8 mouse cellular contexts compared by ENCODE assay signal in genomic region chr17:35705836-35706235, GRCm38 (mm10). TPM values are rescaled to one million over a fixed set of nuclear protein-coding genes. Genes with fewer than 3 reads are reported as not detected.
DNase-seq lines count a peak whose midpoint lies in the region; ATAC-seq and TF ChIP-seq lines count a peak whose summit lies in the region.

No protein-coding gene starts in this region.

- TF ChIP-seq CTCF in intestine, postnatal 0 days (IDR thresholded peaks at IDR 0.05; ENCODE audit: low read depth), result peak; percentile 79
- peak; percentile 71 for TF ChIP-seq CTCF in midbrain, postnatal 0 days (IDR thresholded peaks at IDR 0.05)

- H3K27ac ChIP-seq in midbrain, embryonic 10.5 days (replicated peaks), result peak overlapping the region; percentile 100
- H3K27ac ChIP-seq in midbrain, embryonic 16.5 days (ENCODE audit: low read length), result no peak overlapping the region
- peak overlapping the region; percentile 35; the same call in 1 of the 2 replicates for H3K27ac ChIP-seq in embryonic facial prominence, embryonic 10.5 days (replicated peaks)
- no peak overlapping the region for H3K27ac ChIP-seq in intestine, postnatal 0 days (ENCODE audit: low read depth, low read length)
- no peak overlapping the region for H3K27ac ChIP-seq in midbrain, postnatal 0 days (ENCODE audit: low read depth, low read length)

- H3K9me3 ChIP-seq in midbrain, embryonic 10.5 days (replicated peaks), result no peaks in the 10 kb centered on the region
- no peaks in the 10 kb centered on the region for H3K9me3 ChIP-seq in midbrain, embryonic 16.5 days (replicated peaks; ENCODE audit: control insufficient read depth, low read length, poor library complexity, severe bottlenecking)
- no peaks in the 10 kb centered on the region for H3K9me3 ChIP-seq in embryonic facial prominence, embryonic 10.5 days
- no peaks in the 10 kb centered on the region for H3K9me3 ChIP-seq in intestine, postnatal 0 days (ENCODE audit: control insufficient read depth)
- no peaks in the 10 kb centered on the region for H3K9me3 ChIP-seq in midbrain, postnatal 0 days (ENCODE audit: low read length)

- no peak overlapping the region for H3K9ac ChIP-seq in midbrain, embryonic 16.5 days (ENCODE audit: low read depth, low read length)
- H3K9ac ChIP-seq in intestine, postnatal 0 days (ENCODE audit: low read depth, low read length), result no peak overlapping the region
- H3K9ac ChIP-seq in midbrain, postnatal 0 days (replicated peaks; ENCODE audit: low read length, poor library complexity, severe bottlenecking), result no peak overlapping the region

- ATAC-seq in midbrain, embryonic 16.5 days, result no peak
- no peak for ATAC-seq in intestine, postnatal 0 days
- ATAC-seq in midbrain, postnatal 0 days (ENCODE audit: low FRiP score), result no peak

- H3K36me3 ChIP-seq in midbrain, embryonic 10.5 days, result 0 out of 2 replicates have a peak, but pooled peaks cover under 1% of the 10 kb centered on the region
- H3K36me3 ChIP-seq in midbrain, embryonic 16.5 days (ENCODE audit: control insufficient read depth, insufficient read depth, low read length), result no peaks in the 10 kb centered on the region
- no peaks in the 10 kb centered on the region for H3K36me3 ChIP-seq in embryonic facial prominence, embryonic 10.5 days (replicated peaks)
- no peaks in the 10 kb centered on the region for H3K36me3 ChIP-seq in intestine, postnatal 0 days (ENCODE audit: control insufficient read depth, insufficient read depth)
- no peaks in the 10 kb centered on the region for H3K36me3 ChIP-seq in midbrain, postnatal 0 days (ENCODE audit: insufficient read depth, low read length)

- 24% methylated on average over 4 of the region's 4 CpGs for WGBS in midbrain, embryonic 10.5 days
- 26% methylated on average over 4 of the region's 4 CpGs for WGBS in midbrain, embryonic 16.5 days
- WGBS in embryonic facial prominence, embryonic 10.5 days, result 17% methylated on average over 4 of the region's 4 CpGs
- 26% methylated on average over 4 of the region's 4 CpGs for WGBS in intestine, postnatal 0 days
- WGBS in midbrain, postnatal 0 days, result 8% methylated on average over 4 of the region's 4 CpGs

- peak; percentile 51 to 85 for DNase-seq in adrenal gland, adult (ENCODE audit: inconsistent age in 2 of 2, low spot score in 1 of 2)
- DNase-seq in adrenal gland, adult 8-10 months, result no peak
- DNase-seq in midbrain, embryonic 10.5 days (ENCODE audit: low spot score), result peak; percentile 58
- peak; percentile 54 for DNase-seq in embryonic facial prominence, embryonic 10.5 days (ENCODE audit: low spot score)
- peak; percentile 42 for DNase-seq in midbrain, postnatal 0 days (ENCODE audit: low spot score)
- DNase-seq in c-Kit-positive CD71-positive TER-119-positive erythroid progenitor cells, embryonic 14.5 days (ENCODE audit: low spot score), result no peak

- peaks cover 11% of the 10 kb centered on the region; the same call in 1 of the 2 replicates for H3K27me3 ChIP-seq in midbrain, embryonic 10.5 days (ENCODE audit: low read depth, poor library complexity, severe bottlenecking)
- no peaks in the 10 kb centered on the region for H3K27me3 ChIP-seq in midbrain, embryonic 16.5 days (ENCODE audit: control insufficient read depth, insufficient read depth, low read depth, low read length)
- H3K27me3 ChIP-seq in embryonic facial prominence, embryonic 10.5 days (replicated peaks; ENCODE audit: low read depth, poor library complexity, severe bottlenecking), result peaks cover 44% of the 10 kb centered on the region
- H3K27me3 ChIP-seq in intestine, postnatal 0 days (replicated peaks; ENCODE audit: control insufficient read depth, insufficient read depth, low read length), result no peaks in the 10 kb centered on the region
- H3K27me3 ChIP-seq in midbrain, postnatal 0 days (ENCODE audit: insufficient read depth, low read length), result no peaks in the 10 kb centered on the region

- H3K4me3 ChIP-seq in midbrain, embryonic 10.5 days, result peak overlapping the region; percentile 84; the same call in 1 of the 2 replicates
- H3K4me3 ChIP-seq in midbrain, embryonic 16.5 days (ENCODE audit: low read depth, low read length), result no peak overlapping the region
- H3K4me3 ChIP-seq in embryonic facial prominence, embryonic 10.5 days, result no peak overlapping the region
- no peak overlapping the region for H3K4me3 ChIP-seq in intestine, postnatal 0 days (ENCODE audit: low read depth, low read length)
- H3K4me3 ChIP-seq in midbrain, postnatal 0 days (ENCODE audit: low read depth, low read length), result no peak overlapping the region

- no peak overlapping the region for H3K4me2 ChIP-seq in midbrain, embryonic 16.5 days (ENCODE audit: low read length)
- H3K4me2 ChIP-seq in intestine, postnatal 0 days (replicated peaks; ENCODE audit: low read depth), result no peak overlapping the region
- no peak overlapping the region for H3K4me2 ChIP-seq in midbrain, postnatal 0 days (ENCODE audit: low read depth, low read length, poor library complexity, severe bottlenecking)

- peaks cover 59% of the 10 kb centered on the region for H3K4me1 ChIP-seq in midbrain, embryonic 10.5 days
- peaks cover 26% of the 10 kb centered on the region for H3K4me1 ChIP-seq in midbrain, embryonic 16.5 days (ENCODE audit: control insufficient read depth, insufficient read depth, low read length)
- peaks cover 63% of the 10 kb centered on the region for H3K4me1 ChIP-seq in embryonic facial prominence, embryonic 10.5 days
- peaks cover 20% of the 10 kb centered on the region for H3K4me1 ChIP-seq in intestine, postnatal 0 days (replicated peaks; ENCODE audit: control insufficient read depth, insufficient read depth, low read length)
- peaks cover 15% of the 10 kb centered on the region; the same call in 1 of the 2 replicates for H3K4me1 ChIP-seq in midbrain, postnatal 0 days (ENCODE audit: insufficient read depth, low read length)

RNA-seq across cellular contexts. Expression of gene Ddr1, which starts 1.4 kb away (rescaled TPM):
- total RNA-seq in adrenal gland, adult 8-10 months (2022), result 10 to 100 TPM; 40.1 to 81.5 (median 56.4) TPM
- polyA plus RNA-seq in midbrain, embryonic 10.5 days (2016; fragmentation: Nextera tagmentation; extraction: Ambion mirVana), result 142 and 193 TPM in 2 replicates
- polyA plus RNA-seq in midbrain, embryonic 16.5 days (2015; fragmentation: Nextera tagmentation; extraction: Ambion mirVana), result 87.8 and 103 TPM in 2 replicates
- polyA plus RNA-seq in embryonic facial prominence, embryonic 10.5 days (2016; fragmentation: Nextera tagmentation; extraction: Ambion mirVana), result 49.1 and 65.3 TPM in 2 replicates
- polyA plus RNA-seq in intestine, postnatal 0 days (2015; fragmentation: Nextera tagmentation; extraction: Ambion mirVana), result 27.8 and 30.0 TPM in 2 replicates
- total RNA-seq in midbrain, postnatal 0 days (2014; rRNA removed), result 82.8 and 100 TPM in 2 replicates
- polyA plus RNA-seq in midbrain, postnatal 0 days (2015; fragmentation: Nextera tagmentation; extraction: Ambion mirVana), result 48.5 and 49.3 TPM in 2 replicates

RNA-seq across cellular contexts. Expression of gene Gtf2h4, which starts 32.3 kb away (rescaled TPM):
- 10 to 100 TPM; 23.5 to 30.6 (median 24.6) TPM for total RNA-seq in adrenal gland, adult 8-10 months (2022)
- polyA plus RNA-seq in midbrain, embryonic 10.5 days (2016; fragmentation: Nextera tagmentation; extraction: Ambion mirVana), result 50.1 and 52.3 TPM in 2 replicates
- 26.5 and 27.3 TPM in 2 replicates for polyA plus RNA-seq in midbrain, embryonic 16.5 days (2015; fragmentation: Nextera tagmentation; extraction: Ambion mirVana)
- 57.6 and 61.4 TPM in 2 replicates for polyA plus RNA-seq in embryonic facial prominence, embryonic 10.5 days (2016; fragmentation: Nextera tagmentation; extraction: Ambion mirVana)
- 16.9 and 18.1 TPM in 2 replicates for polyA plus RNA-seq in intestine, postnatal 0 days (2015; fragmentation: Nextera tagmentation; extraction: Ambion mirVana)
- total RNA-seq in midbrain, postnatal 0 days (2014; rRNA removed), result 20.6 and 27.7 TPM in 2 replicates
- 17.8 and 18.4 TPM in 2 replicates for polyA plus RNA-seq in midbrain, postnatal 0 days (2015; fragmentation: Nextera tagmentation; extraction: Ambion mirVana)

RNA-seq across cellular contexts. Expression of gene Vars2, which starts 38.4 kb away (rescaled TPM):
- total RNA-seq in adrenal gland, adult 8-10 months (2022), result 10 to 100 TPM; 30.9 to 60.3 (median 45.3) TPM
- 19.3 and 20.6 TPM in 2 replicates for polyA plus RNA-seq in midbrain, embryonic 10.5 days (2016; fragmentation: Nextera tagmentation; extraction: Ambion mirVana)
- 15.1 and 15.3 TPM in 2 replicates for polyA plus RNA-seq in midbrain, embryonic 16.5 days (2015; fragmentation: Nextera tagmentation; extraction: Ambion mirVana)
- polyA plus RNA-seq in embryonic facial prominence, embryonic 10.5 days (2016; fragmentation: Nextera tagmentation; extraction: Ambion mirVana), result 19.9 and 22.0 TPM in 2 replicates
- polyA plus RNA-seq in intestine, postnatal 0 days (2015; fragmentation: Nextera tagmentation; extraction: Ambion mirVana), result 6.0 and 6.3 TPM in 2 replicates
- 43.0 and 49.2 TPM in 2 replicates for total RNA-seq in midbrain, postnatal 0 days (2014; rRNA removed)
- 13.8 and 15.9 TPM in 2 replicates for polyA plus RNA-seq in midbrain, postnatal 0 days (2015; fragmentation: Nextera tagmentation; extraction: Ambion mirVana)

Comparison
In these comparisons a context has a peak if more than half of its experiments do, and no peak if none do; other contexts are left out.
1. DNase-seq: peak in adrenal gland, adult (2 of 2), midbrain, embryonic 10.5 days (single experiment), embryonic facial prominence, embryonic 10.5 days (single experiment) and midbrain, postnatal 0 days (single experiment); none in adrenal gland, adult 8-10 months (single experiment) and c-Kit-positive CD71-positive TER-119-positive erythroid progenitor cells, embryonic 14.5 days (single experiment).
2. H3K27ac ChIP-seq: peak in midbrain, embryonic 10.5 days (single experiment) and embryonic facial prominence, embryonic 10.5 days (single experiment); none in midbrain, embryonic 16.5 days (single experiment), intestine, postnatal 0 days (single experiment) and midbrain, postnatal 0 days (single experiment).